Mouse (Mus musculus) thymus, adult 2 months (tissue): ENCODE measurements around the gene Stk38l.

Experiments
- CTCF ChIP-seq: fragments of 200-500 bp; IDR thresholded peaks from 2 replicates; pipeline ENCODE4 v1.5.1; 2012; ENCODE audit warnings: mild to moderate bottlenecking, control low read depth, low read length, moderate library complexity, borderline replicate concordance; ENCODE audit not compliant: control insufficient read depth, poor library complexity, insufficient read depth; ENCODE audit errors: extremely low read depth
- POLR2A ChIP-seq: fragments of 200-500 bp; IDR thresholded peaks from 2 replicates; pipeline ENCODE4 v1.6.1; 2012; ENCODE audit warnings: mild to moderate bottlenecking, low read length, control low read depth, moderate library complexity; ENCODE audit not compliant: control insufficient read depth, poor library complexity, insufficient read depth; ENCODE audit errors: extremely low read depth

GRCm38 (mm10) chr6:146778055-146778454 is 53.3 kb downstream of the Stk38l start:
- TF ChIP-seq CTCF, result no peak
- TF ChIP-seq POLR2A, result no peak
